Mouse (Mus musculus) heart, postnatal 4 days (tissue): ENCODE results near the gene Rbbp8nl. TPM values are rescaled to one million over a fixed set of nuclear protein-coding genes. Genes with fewer than 3 reads are reported as not detected.
A peak's percentile ranks its signal among the peaks of the same experiment; 100 is the strongest.
"Not testable (repeated sequence)": the region's sequence is repeated elsewhere in the genome, so short reads cannot be mapped to it uniquely, and the experiment has no call there.

Source experiments
- DNase-seq: peaks from one replicate; pipeline ENCODE4 v3.0.0; 2021
- total RNA-seq, 2 experiments: library from RNA; stranded (reverse); gene quantifications; 2 replicates each; pipeline ENCODE4 v1.2.3; 2021

The Rbbp8nl gene
- total RNA-seq, 2 experiments from 2014 or later, result not detected

DNA sequence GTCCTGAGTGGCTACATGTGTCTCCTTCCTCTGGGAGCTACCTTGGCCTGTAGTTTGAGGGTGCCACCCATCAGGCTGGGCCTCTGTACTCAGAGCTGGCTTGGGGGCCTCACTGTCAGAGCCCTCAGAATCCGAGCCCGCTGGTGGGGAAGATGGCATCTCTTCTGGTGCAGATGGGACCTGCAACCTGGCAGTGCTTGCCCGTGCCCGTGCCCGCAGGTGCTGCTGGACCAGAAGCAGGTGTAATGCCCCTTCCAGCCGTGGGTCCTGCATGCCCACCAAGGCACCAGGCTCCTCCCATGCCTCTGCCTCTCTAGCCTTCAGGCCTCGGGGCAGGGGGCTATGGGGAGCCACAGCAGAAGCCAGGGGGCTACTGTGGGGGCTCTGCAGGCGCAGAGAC, 10.4 kb downstream of the Rbbp8nl start:
- DNase-seq, result no peak

- no peak for DNase-seq
Measured at GRCm38 (mm10) chr2:180277773-180278320, 11.8 kb downstream of the Rbbp8nl start.

GRCm38 (mm10) chr2:180276851-180277259, 12.8 kb downstream of the Rbbp8nl start:
- no peak for DNase-seq

DNA sequence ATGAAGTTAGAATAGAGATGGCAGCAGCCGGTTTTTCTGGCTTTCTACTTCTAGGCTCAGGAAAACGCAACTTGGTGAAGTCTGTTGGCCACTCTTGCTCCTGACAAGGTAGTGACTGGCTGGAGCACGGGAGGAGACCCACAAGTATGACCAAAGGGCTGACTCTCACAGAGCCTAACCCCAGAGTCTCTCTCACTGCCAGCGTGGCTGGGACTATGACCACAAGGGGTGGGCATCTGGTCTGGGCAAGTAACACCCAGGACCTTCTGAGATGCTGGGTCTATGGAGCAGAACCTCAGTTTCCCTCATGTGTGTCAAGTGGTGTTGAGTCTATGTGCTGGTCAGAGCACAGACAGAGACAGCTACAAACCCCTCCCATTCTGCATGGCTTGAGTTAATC, 13.3 kb downstream of the Rbbp8nl start:
- DNase-seq, result no peak

DNA sequence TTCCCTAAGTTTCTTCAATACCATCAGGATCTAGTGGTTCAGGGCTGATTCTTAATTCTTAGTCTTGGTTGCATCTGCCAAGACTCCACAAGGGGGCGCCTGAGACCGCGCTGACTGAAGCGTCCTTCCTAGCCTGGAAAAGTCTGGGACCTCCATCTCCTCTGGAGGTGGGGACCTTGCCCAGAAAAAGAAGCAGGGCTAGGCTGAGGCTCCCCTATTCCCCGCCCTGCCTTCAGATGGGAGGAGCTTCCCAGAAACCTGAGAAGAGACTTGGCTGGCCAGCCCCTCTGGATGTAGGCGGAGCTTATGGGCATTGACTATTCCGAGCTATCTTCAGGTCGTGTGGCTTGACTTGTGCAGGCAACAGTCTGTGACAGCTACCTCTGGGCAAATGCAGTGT, 13.8 kb downstream of the Rbbp8nl start:
- peak; percentile 91 for DNase-seq

GRCm38 (mm10) chr2:180274523-180274922, 15.2 kb downstream of the Rbbp8nl start:
- no peak for DNase-seq

DNA sequence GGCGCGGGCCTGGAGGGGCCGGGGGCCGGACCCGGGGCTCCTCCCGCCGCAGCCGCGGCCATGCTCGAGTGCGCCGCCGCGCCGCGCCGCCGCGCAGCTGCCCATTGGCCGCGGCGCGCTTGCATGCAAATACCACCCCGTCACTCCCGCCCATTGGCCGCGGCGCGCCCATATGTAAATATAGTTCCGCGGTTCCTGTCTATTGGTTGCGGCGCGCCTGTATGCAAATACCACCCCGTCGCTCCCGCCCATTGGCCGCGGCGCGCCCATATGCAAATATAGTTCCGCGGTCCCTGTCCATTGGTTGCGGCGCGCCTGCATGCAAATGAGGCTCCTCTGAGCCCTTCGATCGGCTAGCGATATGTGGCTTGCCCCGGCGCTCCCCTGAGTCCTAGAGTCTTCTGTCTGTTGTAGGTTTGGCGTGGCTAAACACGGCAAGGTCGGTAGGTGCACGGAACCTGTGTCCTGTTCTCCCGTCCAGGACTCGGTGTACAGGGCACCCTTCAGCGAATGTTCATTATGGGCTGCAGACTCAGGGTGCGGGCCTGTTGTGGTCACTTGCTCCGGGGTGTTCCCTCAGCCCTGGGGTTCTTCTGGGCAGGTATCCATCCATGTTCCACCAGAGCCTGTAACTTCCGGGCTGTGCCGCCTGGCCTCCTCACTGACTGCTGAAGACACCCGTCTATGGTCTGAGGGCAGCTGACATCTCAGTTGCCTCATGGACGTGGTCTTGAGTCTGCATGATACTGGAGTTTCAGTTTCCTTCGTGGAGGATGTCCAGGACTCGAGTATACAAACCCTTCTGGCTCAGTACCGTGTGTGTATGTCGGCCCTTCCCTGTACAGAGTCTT, 16.1 kb downstream of the Rbbp8nl start, which contains the start of gene Cables2:
Cables2 (minus strand) TSS at position 103 of the 851 bp plus-strand sequence.
- DNase-seq, result peak; percentile 94

GRCm38 (mm10) chr2:180272884-180273321, 16.8 kb downstream of the Rbbp8nl start:
- DNase-seq, result no peak

DNA sequence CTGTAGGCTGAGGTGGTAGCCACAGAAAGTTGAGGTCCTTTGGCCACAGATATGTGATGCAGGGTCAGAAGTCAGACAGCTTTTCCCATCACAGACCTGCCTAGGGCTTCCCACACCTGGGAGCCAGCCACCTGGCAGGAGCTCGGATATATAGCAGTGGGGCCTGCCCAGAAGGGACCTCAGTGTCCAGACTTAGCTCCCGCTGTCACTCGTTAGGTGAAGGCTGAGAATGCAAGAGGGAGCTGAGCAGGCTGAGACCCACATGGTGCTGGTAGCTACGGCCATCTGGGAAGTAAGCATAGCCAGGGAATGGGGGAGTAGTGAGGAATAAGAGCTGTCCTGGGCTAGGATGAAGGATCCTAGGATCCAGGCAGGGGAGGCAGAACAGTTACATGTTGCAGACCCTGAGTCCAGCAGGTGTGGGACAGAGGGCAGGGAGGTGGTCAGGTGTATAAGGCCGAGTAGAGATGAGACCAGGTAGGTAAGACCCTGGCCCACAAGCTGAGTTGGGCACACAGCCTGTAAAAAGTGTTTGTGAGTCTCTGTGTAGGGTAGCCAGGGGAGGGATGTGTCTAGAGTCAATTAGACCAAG, 17.8 kb downstream of the Rbbp8nl start:
- no peak for DNase-seq

DNA sequence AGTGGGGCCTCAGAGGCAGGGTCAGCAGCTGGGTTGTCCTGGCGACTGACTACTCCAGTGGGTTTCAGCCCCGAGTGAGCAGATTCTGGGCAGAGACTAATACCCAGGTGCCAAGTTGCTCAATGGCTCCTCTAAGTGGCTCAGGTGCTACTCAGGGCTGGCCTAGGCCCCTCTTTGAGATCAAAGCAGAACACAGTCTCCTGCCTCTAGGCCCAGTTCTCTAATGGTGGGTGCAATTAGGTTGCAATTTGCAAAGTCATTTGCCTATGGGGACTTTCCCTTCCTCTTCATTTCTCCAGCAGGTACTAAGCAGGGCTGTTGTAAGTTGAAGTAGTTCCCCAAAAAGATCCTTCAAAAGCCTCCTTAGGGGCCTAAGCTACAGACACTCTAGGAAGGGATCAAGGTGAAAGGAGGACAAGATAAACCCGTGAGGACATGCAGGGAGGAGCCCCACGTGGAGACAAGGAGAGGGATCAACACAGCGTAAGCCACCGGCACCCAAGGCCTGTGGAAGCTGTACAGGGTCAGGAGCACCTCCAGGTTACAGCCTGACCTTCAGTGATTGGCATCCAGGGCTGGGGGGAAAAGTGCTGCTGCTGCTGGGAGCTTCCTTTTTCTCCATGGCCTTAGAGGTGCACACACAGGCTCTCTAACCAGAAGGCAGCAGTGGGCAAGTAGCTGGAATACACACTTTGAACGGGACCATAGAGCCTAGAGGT, 19.0 kb downstream of the Rbbp8nl start:
- no peak for DNase-seq

GRCm38 (mm10) chr2:180269329-180269728, 20.4 kb downstream of the Rbbp8nl start:
- no peak for DNase-seq

- no peak for DNase-seq
Measured at GRCm38 (mm10) chr2:180267955-180268354, 21.7 kb downstream of the Rbbp8nl start.

DNA sequence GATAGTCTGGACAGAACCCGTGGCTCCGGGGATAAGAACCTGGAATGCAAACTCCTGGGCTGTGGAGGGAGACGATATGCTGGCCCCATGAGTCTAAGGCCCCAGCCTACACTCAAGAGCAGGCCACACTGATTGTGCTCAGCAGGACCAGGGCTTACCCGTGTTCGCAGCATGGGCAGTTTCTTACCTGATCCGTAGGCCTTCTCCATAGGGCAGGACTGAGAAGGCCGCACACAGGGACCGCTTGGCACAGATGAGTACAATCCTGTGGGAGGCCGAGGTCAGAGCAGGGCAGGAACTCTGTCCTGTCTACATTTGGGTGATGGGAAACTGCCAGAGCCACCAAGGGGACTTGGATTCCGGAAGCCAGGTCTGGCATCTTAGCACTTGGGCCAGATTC, 26.8 kb downstream of the Rbbp8nl start:
- no peak for DNase-seq

- DNase-seq, result peak; percentile 44
Measured at GRCm38 (mm10) chr2:180262441-180262840, 27.2 kb downstream of the Rbbp8nl start.

DNA sequence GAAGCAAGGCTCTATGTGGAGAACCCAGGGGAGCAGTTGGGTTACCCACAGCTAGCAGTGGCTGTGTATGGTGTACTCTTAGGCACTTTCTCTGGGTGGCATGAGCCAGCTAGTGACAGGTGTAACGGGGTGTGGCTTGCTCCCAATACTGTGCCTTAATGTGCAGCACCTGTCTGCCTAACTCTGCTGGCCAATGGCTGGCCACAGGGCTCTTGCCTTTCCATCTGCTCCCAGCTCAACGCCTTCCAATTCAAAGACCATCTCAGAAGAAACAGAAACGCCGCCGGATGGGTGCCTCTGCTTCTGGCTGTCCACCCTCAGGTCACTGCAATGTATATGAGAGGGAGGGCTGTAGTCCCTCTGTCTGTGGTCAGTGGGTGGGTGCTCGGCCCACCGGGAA, 27.8 kb downstream of the Rbbp8nl start:
- DNase-seq, result no peak

DNA sequence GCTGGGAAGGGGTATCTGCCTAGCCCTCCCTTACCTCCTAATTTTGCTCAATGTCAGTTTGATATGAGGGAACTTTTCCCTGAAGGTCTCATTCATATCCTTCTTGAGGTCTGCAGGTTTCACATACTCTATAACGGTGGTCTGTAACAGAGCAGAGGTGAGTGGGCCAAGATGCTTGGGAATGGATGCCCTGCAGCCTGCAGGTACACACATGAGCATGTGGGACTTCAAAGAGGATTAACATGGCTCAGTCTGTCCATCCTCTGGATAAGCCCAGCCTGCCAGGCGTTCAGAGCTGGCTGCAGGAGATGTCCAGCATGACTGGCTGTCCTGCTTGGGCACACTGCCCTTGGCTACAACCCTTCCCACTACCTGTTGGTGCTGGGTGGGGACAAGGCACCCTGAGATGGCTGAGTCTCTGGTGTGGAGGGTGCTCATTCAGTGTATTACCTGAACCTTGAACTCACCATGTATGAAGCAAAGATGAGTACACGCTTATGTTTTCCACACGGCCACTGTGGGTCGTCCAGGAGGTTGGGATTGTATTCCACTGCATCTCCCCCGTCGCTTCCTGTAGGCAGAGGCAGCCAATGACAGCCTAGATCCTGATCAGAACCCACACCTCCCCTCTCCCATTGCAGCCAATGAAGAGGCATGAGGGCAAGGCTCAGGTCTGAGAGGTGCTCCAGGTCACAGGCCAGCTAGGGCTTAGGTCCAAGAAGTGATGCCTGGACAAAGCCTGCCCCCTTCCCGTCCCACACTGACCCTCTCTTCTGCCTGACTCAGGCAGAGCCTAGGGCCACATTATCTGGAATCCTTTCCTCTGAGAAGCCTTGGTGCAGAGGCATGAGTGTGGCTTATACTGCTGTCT, 28.8 kb downstream of the Rbbp8nl start:
- DNase-seq, result no peak

DNA sequence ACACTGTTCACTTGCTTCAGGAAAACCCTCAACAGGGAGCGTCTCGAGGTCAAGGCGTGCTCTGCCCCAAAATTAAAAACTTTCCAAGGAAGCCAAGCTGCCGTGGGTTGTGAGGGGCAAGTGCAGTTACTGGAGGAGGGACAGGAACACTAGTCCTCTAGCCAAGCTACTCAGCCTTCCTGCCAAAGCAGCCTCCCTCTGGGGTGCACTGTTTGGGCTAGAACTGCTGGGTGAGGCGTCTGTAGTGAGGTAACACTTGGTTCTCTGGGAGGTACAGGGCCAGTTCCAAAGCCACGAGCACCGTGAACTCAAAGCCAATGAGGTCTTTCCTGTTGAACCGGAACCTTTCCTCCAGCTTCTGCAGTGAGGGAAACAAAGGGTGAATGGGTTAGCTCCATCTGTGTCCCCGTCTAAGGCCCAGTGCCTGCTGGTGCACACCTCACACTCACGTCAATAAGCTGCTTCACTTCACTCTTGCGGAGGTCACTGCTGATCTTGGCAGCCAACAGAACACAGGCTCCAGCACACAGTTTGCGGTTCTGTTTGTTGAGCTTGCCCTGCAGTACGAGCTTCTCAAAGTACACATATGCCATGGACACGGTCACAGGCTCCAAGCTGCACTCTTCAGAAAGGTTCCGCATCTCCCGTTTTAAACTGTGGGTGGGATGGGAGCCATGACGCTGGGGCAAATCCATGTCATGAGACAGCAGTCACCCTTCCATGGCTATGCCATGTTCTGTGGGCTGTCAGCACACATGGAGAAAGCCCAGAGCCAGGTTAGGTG, 29.7 kb downstream of the Rbbp8nl start:
- DNase-seq, result not testable (repeated sequence)

GRCm38 (mm10) chr2:180258951-180259484, 30.7 kb downstream of the Rbbp8nl start:
- not testable (repeated sequence) for DNase-seq

DNA sequence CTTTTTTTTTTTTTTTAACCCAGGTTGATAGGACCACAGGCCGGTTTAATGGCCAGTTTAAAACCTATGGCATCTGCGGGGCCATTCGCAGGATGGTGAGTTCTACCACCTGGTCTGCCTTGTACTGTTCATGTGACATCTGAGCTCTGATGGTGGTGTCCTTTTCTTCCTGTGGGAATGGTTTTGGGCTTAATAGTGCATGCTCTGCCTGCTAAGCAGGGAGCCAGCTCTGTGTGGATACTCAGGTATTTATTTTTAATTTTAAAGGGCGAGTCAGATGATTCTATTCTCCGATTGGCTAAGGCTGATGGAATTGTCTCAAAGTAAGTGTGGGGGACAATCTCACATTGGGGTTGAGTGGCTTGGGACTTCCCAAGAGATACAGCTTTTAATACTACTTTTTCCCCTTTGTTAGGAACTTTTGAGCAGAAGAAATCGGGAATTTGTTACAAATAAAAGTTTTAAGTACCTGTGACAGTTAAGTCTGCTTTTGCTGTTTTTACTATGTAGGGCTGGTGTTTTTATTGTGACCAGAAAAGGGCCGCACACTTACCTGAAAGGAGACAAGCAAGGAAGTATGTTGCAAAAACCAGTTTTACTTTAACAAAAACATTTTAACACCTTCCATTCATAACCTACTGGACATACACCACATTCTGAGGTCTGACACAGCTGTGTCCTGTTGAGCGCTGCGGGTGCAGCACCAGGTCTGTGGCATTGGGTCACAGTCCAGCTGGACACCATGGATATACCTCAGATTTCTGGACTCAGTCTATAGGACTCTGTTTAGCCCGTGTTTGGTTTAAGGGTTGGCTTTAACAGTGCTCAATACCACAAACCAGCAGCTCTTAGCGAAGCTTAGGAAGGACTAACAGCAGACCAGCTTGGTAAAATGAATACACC, 31.5 kb downstream of the Rbbp8nl start:
- no peak for DNase-seq
